Mouse (Mus musculus) megakaryocyte, embryonic 14.5 days (primary cell): ENCODE results near the gene Serpinb13. TPM values are rescaled to one million over a fixed set of nuclear protein-coding genes. Genes with fewer than 3 reads are reported as not detected.

ENCODE experiments used
- H3K27me3 ChIP-seq: replicated peaks from 2 replicates; pipeline ENCODE3; 2012; ENCODE audit warnings: inconsistent platforms
- H3K36me3 ChIP-seq: replicated peaks from 2 replicates; pipeline ENCODE3; 2012; ENCODE audit warnings: low read length, inconsistent platforms, mixed read lengths
- H3K4me1 ChIP-seq: 2 replicates; pipeline ENCODE4 v1.6.1; 2012; ENCODE audit warnings: inconsistent platforms
- H3K4me3 ChIP-seq: replicated peaks from 2 replicates; pipeline ENCODE3; 2012; ENCODE audit warnings: moderate library complexity, mild to moderate bottlenecking, inconsistent platforms
- H3K9me3 ChIP-seq: 2 replicates; pipeline ENCODE4 v1.6.1; 2012; ENCODE audit warnings: inconsistent platforms
- FLI1 ChIP-seq: IDR thresholded peaks from 2 replicates; pipeline ENCODE4 v1.6.1; 2012; ENCODE audit warnings: low read length, inconsistent platforms, mixed read lengths
- GATA1 ChIP-seq: IDR thresholded peaks from 3 replicates; pipeline ENCODE4 v1.6.1; 2012; ENCODE audit warnings: mixed read lengths, low read length, inconsistent platforms, borderline replicate concordance
- polyA plus RNA-seq: library from polyadenylated mRNA; stranded (reverse); fragments of >175 nt; gene quantifications from 2 replicates; pipeline ENCODE4 v1.2.3, GENCODE M21; 2012; ENCODE audit warnings: low replicate concordance; ENCODE audit not compliant: insufficient read depth

The Serpinb13 gene
- polyA plus RNA-seq = not detected in 2 replicates

- H3K36me3 ChIP-seq = no peaks in the 10 kb centered on the region
- no peaks in the 10 kb centered on the region for H3K27me3 ChIP-seq
- no peak for TF ChIP-seq FLI1
- no peak for TF ChIP-seq GATA1
- H3K9me3 ChIP-seq = no peaks in the 10 kb centered on the region
- H3K4me1 ChIP-seq = no peaks in the 10 kb centered on the region
- no peak within 1 kb of the TSS for H3K4me3 ChIP-seq
Measured at GRCm38 (mm10) chr1:106980684-106981083, at the start of gene Serpinb13. Serpinb13 (plus strand) TSS chr1:106980984.

- peak overlapping the region; percentile 62 for H3K4me3 ChIP-seq
- no peaks in the 10 kb centered on the region for H3K9me3 ChIP-seq
- no peaks in the 10 kb centered on the region for H3K36me3 ChIP-seq
- H3K27me3 ChIP-seq = no peaks in the 10 kb centered on the region
- TF ChIP-seq FLI1 (no peak), GATA1 (no peak)
- H3K4me1 ChIP-seq = peaks cover 61% of the 10 kb centered on the region
Measured at GRCm38 (mm10) chr1:106931954-106932353, 48.8 kb upstream of the Serpinb13 start.

GRCm38 (mm10) chr1:106933658-106934057, 47.1 kb upstream of the Serpinb13 start:
- Histone ChIP-seq H3K4me1 (peaks cover 61% of the 10 kb centered on the region), H3K36me3 (no peaks in the 10 kb centered on the region), H3K27me3 (no peaks in the 10 kb centered on the region), H3K4me3 (no peak overlapping the region), H3K9me3 (no peaks in the 10 kb centered on the region)
- TF ChIP-seq GATA1 (no peak), FLI1 (no peak)

GRCm38 (mm10) chr1:106934265-106934664, 46.5 kb upstream of the Serpinb13 start, which contains the start of gene Serpinb12:
Serpinb12 (plus strand) TSS chr1:106934449.
- no peaks in the 10 kb centered on the region for H3K36me3 ChIP-seq
- TF ChIP-seq FLI1 (no peak), GATA1 (no peak)
- no peaks in the 10 kb centered on the region for H3K27me3 ChIP-seq
- H3K4me1 ChIP-seq = peaks cover 61% of the 10 kb centered on the region
- no peaks in the 10 kb centered on the region for H3K9me3 ChIP-seq
- no peak within 1 kb of the TSS for H3K4me3 ChIP-seq

GRCm38 (mm10) chr1:106947217-106947616, 33.6 kb upstream of the Serpinb13 start:
- no peak for TF ChIP-seq FLI1
- no peak for TF ChIP-seq GATA1
- H3K4me1 ChIP-seq = peaks cover 8% of the 10 kb centered on the region; the same call in 1 of the 2 replicates
- no peak overlapping the region for H3K4me3 ChIP-seq
- H3K36me3 ChIP-seq = no peaks in the 10 kb centered on the region
- peaks cover 9% of the 10 kb centered on the region; the same call in 1 of the 2 replicates for H3K9me3 ChIP-seq
- no peaks in the 10 kb centered on the region for H3K27me3 ChIP-seq

GRCm38 (mm10) chr1:106959981-106960380, 20.8 kb upstream of the Serpinb13 start:
- Histone ChIP-seq H3K4me3 (no peak overlapping the region), H3K36me3 (no peaks in the 10 kb centered on the region), H3K4me1 (peaks cover 22% of the 10 kb centered on the region), H3K9me3 (no peaks in the 10 kb centered on the region), H3K27me3 (peaks cover 4% of the 10 kb centered on the region)
- TF ChIP-seq GATA1 (no peak), FLI1 (no peak)

GRCm38 (mm10) chr1:106961023-106961422, 19.8 kb upstream of the Serpinb13 start:
- Histone ChIP-seq H3K36me3 (no peaks in the 10 kb centered on the region), H3K4me1 (peaks cover 22% of the 10 kb centered on the region), H3K4me3 (no peak overlapping the region), H3K9me3 (no peaks in the 10 kb centered on the region), H3K27me3 (peaks cover 4% of the 10 kb centered on the region)
- no peak for TF ChIP-seq GATA1
- TF ChIP-seq FLI1 = no peak

- H3K9me3 ChIP-seq = no peaks in the 10 kb centered on the region
- no peaks in the 10 kb centered on the region for H3K4me1 ChIP-seq
- TF ChIP-seq FLI1 = no peak
- TF ChIP-seq GATA1 = no peak
- H3K4me3 ChIP-seq = no peak overlapping the region
- H3K27me3 ChIP-seq = no peaks in the 10 kb centered on the region
- H3K36me3 ChIP-seq = no peaks in the 10 kb centered on the region
Measured at GRCm38 (mm10) chr1:106983092-106983491, 2.3 kb downstream of the Serpinb13 start.

- Histone ChIP-seq H3K9me3 (no peaks in the 10 kb centered on the region), H3K4me3 (no peak overlapping the region), H3K27me3 (no peaks in the 10 kb centered on the region), H3K36me3 (no peaks in the 10 kb centered on the region), H3K4me1 (no peaks in the 10 kb centered on the region)
- TF ChIP-seq GATA1 = no peak
- TF ChIP-seq FLI1 = no peak
Measured at GRCm38 (mm10) chr1:106983865-106984264, 3.1 kb downstream of the Serpinb13 start.

- no peaks in the 10 kb centered on the region for H3K36me3 ChIP-seq
- H3K9me3 ChIP-seq = no peaks in the 10 kb centered on the region
- no peak overlapping the region for H3K4me3 ChIP-seq
- H3K27me3 ChIP-seq = no peaks in the 10 kb centered on the region
- TF ChIP-seq FLI1 (no peak), GATA1 (no peak)
- H3K4me1 ChIP-seq = no peaks in the 10 kb centered on the region
Measured at GRCm38 (mm10) chr1:107000424-107000823, 19.6 kb downstream of the Serpinb13 start.

GRCm38 (mm10) chr1:107001754-107002153, 21.0 kb downstream of the Serpinb13 start:
- Histone ChIP-seq H3K4me3 (no peak overlapping the region), H3K36me3 (no peaks in the 10 kb centered on the region), H3K4me1 (no peaks in the 10 kb centered on the region), H3K9me3 (no peaks in the 10 kb centered on the region), H3K27me3 (no peaks in the 10 kb centered on the region)
- TF ChIP-seq FLI1 (no peak), GATA1 (no peak)
